Mouse (Mus musculus) limb, embryonic 10.5 days (tissue): Measurements from ENCODE around the gene Sorl1. TPM values are rescaled to one million over a fixed set of nuclear protein-coding genes. Genes with fewer than 3 reads are reported as not detected.
"Not testable (repeated sequence)": the region's sequence is repeated elsewhere in the genome, so short reads cannot be mapped to it uniquely, and the experiment has no call there.

Experiments
- DNase-seq: peaks from one replicate; pipeline ENCODE4 v3.0.0-alpha.2; 2017; ENCODE audit warnings: low spot score
- H3K27ac ChIP-seq: fragments of 300-500 bp; sonication (generic); 2 replicates; pipeline ENCODE4 v1.5.1; 2016; ENCODE audit warnings: mild to moderate bottlenecking
- H3K27me3 ChIP-seq: fragments of 300-500 bp; sonication (generic); 2 replicates; pipeline ENCODE4 v1.6.1; 2016; ENCODE audit warnings: low read depth, mild to moderate bottlenecking; ENCODE audit not compliant: poor library complexity, severe bottlenecking
- H3K36me3 ChIP-seq: fragments of 300-500 bp; sonication (generic); 2 replicates; pipeline ENCODE4 v1.6.1; 2016; ENCODE audit warnings: mild to moderate bottlenecking, moderate library complexity
- H3K4me1 ChIP-seq: fragments of 300-500 bp; sonication (generic); 2 replicates; pipeline ENCODE4 v1.6.1; 2016
- H3K4me3 ChIP-seq: fragments of 300-500 bp; sonication (generic); 2 replicates; pipeline ENCODE4 v1.5.1; 2016; ENCODE audit warnings: mild to moderate bottlenecking, moderate library complexity
- H3K9me3 ChIP-seq: fragments of 300-500 bp; sonication (generic); replicated peaks from 2 replicates; pipeline ENCODE4 v1.6.1; 2016; ENCODE audit warnings: mild to moderate bottlenecking
- WGBS: fragments of 180-500 bp; shearing (Covaris S2); methylation state at CpG from one replicate; pipeline ENCODE4 v1.1.7; 2016; 5-methylcytosine and 5-hydroxymethylcytosine counted together
- polyA plus RNA-seq: library from polyadenylated mRNA; unstranded; fragments of >200 nt; fragmentation: Nextera tagmentation; extraction: Ambion mirVana; gene quantifications from 2 replicates; pipeline ENCODE4 v1.2.1, GENCODE M21; 2016

The Sorl1 gene
- polyA plus RNA-seq, 1 experiment from 2014 or later: 6.6 TPM

- DNase-seq: no peak
- H3K27ac ChIP-seq: no peak overlapping the region
- 91% methylated on average over 16 of the region's 16 CpGs for WGBS
- H3K36me3 ChIP-seq: no peaks in the 10 kb centered on the region
- no peaks in the 10 kb centered on the region for H3K4me1 ChIP-seq
- no peaks in the 10 kb centered on the region for H3K9me3 ChIP-seq
- no peak overlapping the region for H3K4me3 ChIP-seq
- no peaks in the 10 kb centered on the region for H3K27me3 ChIP-seq
These were observed 46.8 kb downstream of the Sorl1 start for GRCm38 (mm10) chr9:42077112-42077845.

- H3K9me3 ChIP-seq: no peaks in the 10 kb centered on the region
- H3K27me3 ChIP-seq: no peaks in the 10 kb centered on the region
- H3K36me3 ChIP-seq: no peaks in the 10 kb centered on the region
- no peak overlapping the region for H3K4me3 ChIP-seq
- H3K4me1 ChIP-seq: no peaks in the 10 kb centered on the region
- DNase-seq: no peak
- WGBS: 94% methylated on average over 10 of the region's 10 CpGs
- no peak overlapping the region for H3K27ac ChIP-seq
These were observed 47.7 kb downstream of the Sorl1 start for GRCm38 (mm10) chr9:42076256-42076849.

- H3K27me3 ChIP-seq: no peaks in the 10 kb centered on the region
- no peak for DNase-seq
- 34% methylated on average over 2 of the region's 2 CpGs for WGBS
- no peak overlapping the region for H3K27ac ChIP-seq
- no peaks in the 10 kb centered on the region for H3K9me3 ChIP-seq
- no peaks in the 10 kb centered on the region for H3K4me1 ChIP-seq
- no peak overlapping the region for H3K4me3 ChIP-seq
- no peaks in the 10 kb centered on the region for H3K36me3 ChIP-seq
These were observed 48.9 kb downstream of the Sorl1 start for GRCm38 (mm10) chr9:42075241-42075640.

- H3K27ac ChIP-seq: no peak overlapping the region
- no peak for DNase-seq
These were observed 52.1 kb downstream of the Sorl1 start for GRCm38 (mm10) chr9:42072010-42072409.

GRCm38 (mm10) chr9:42070856-42071255 lies 53.2 kb downstream of the Sorl1 start:
- no peaks in the 10 kb centered on the region for H3K4me1 ChIP-seq
- H3K4me3 ChIP-seq: no peak overlapping the region
- DNase-seq: no peak
- no peaks in the 10 kb centered on the region for H3K9me3 ChIP-seq
- H3K36me3 ChIP-seq: no peaks in the 10 kb centered on the region
- 91% methylated on average over 6 of the region's 6 CpGs for WGBS
- no peaks in the 10 kb centered on the region for H3K27me3 ChIP-seq
- no peak overlapping the region for H3K27ac ChIP-seq

More at GRCm38 (mm10) chr9:42072010-42072409, 52.1 kb downstream of the Sorl1 start:
- no peaks in the 10 kb centered on the region for H3K36me3 ChIP-seq
- WGBS: 85% methylated on average over 4 of the region's 4 CpGs
- H3K4me3 ChIP-seq: no peak overlapping the region
- H3K4me1 ChIP-seq: no peaks in the 10 kb centered on the region
- no peaks in the 10 kb centered on the region for H3K27me3 ChIP-seq
- no peaks in the 10 kb centered on the region for H3K9me3 ChIP-seq

- H3K36me3 ChIP-seq: no peaks in the 10 kb centered on the region
- H3K9me3 ChIP-seq: no peaks in the 10 kb centered on the region
- no peaks in the 10 kb centered on the region for H3K27me3 ChIP-seq
- DNase-seq: no peak
- H3K4me3 ChIP-seq: no peak overlapping the region
- no peaks in the 10 kb centered on the region for H3K4me1 ChIP-seq
- 90% methylated on average over 5 of the region's 5 CpGs for WGBS
- no peak overlapping the region for H3K27ac ChIP-seq
These were observed 54.6 kb downstream of the Sorl1 start for GRCm38 (mm10) chr9:42069471-42069870.

- H3K9me3 ChIP-seq: no peaks in the 10 kb centered on the region
- H3K36me3 ChIP-seq: 0 out of 2 replicates have a peak, but pooled peaks cover 2% of the 10 kb centered on the region
- no peaks in the 10 kb centered on the region for H3K4me1 ChIP-seq
- WGBS: 89% methylated on average over 9 of the region's 9 CpGs
- no peak overlapping the region for H3K27ac ChIP-seq
- no peaks in the 10 kb centered on the region for H3K27me3 ChIP-seq
- H3K4me3 ChIP-seq: no peak overlapping the region
- no peak for DNase-seq
These were observed 56.1 kb downstream of the Sorl1 start for GRCm38 (mm10) chr9:42067950-42068349.

- H3K4me1 ChIP-seq: peaks cover 3% of the 10 kb centered on the region
- H3K27ac ChIP-seq: no peak overlapping the region
- no peaks in the 10 kb centered on the region for H3K27me3 ChIP-seq
- 0 out of 2 replicates have a peak, but pooled peaks cover 2% of the 10 kb centered on the region for H3K36me3 ChIP-seq
- H3K9me3 ChIP-seq: no peaks in the 10 kb centered on the region
- WGBS: 73% methylated on average over 1 of the region's 1 CpGs
- H3K4me3 ChIP-seq: no peak overlapping the region
- no peak for DNase-seq
These were observed 58.3 kb downstream of the Sorl1 start for GRCm38 (mm10) chr9:42065756-42066155.

- Histone ChIP-seq H3K27ac (no peak overlapping the region), H3K4me3 (no peak overlapping the region), H3K36me3 (0 out of 2 replicates have a peak, but pooled peaks cover 2% of the 10 kb centered on the region), H3K4me1 (peaks cover 3% of the 10 kb centered on the region), H3K9me3 (no peaks in the 10 kb centered on the region), H3K27me3 (no peaks in the 10 kb centered on the region)
- no peak for DNase-seq
- WGBS: 80% methylated on average over 4 of the region's 4 CpGs
These were observed 60.7 kb downstream of the Sorl1 start for GRCm38 (mm10) chr9:42063391-42063790.

GRCm38 (mm10) chr9:42062269-42062668 lies 61.8 kb downstream of the Sorl1 start:
- no peak for DNase-seq
- Histone ChIP-seq H3K36me3 (0 out of 2 replicates have a peak, but pooled peaks cover 2% of the 10 kb centered on the region), H3K27me3 (no peaks in the 10 kb centered on the region), H3K9me3 (no peaks in the 10 kb centered on the region), H3K4me1 (peaks cover 3% of the 10 kb centered on the region), H3K27ac (no peak overlapping the region), H3K4me3 (no peak overlapping the region)
- 79% methylated on average over 8 of the region's 8 CpGs for WGBS

GRCm38 (mm10) chr9:42059006-42059405 lies 65.1 kb downstream of the Sorl1 start:
- not testable (repeated sequence) for H3K36me3 ChIP-seq, H3K27ac ChIP-seq, H3K4me3 ChIP-seq, H3K27me3 ChIP-seq, H3K4me1 ChIP-seq, H3K9me3 ChIP-seq, DNase-seq
- WGBS: 94% methylated on average over 2 of the region's 2 CpGs

- 78% methylated on average over 5 of the region's 5 CpGs for WGBS
- Histone ChIP-seq H3K36me3 (no peaks in the 10 kb centered on the region; the same call in 1 of the 2 replicates), H3K4me3 (no peak overlapping the region), H3K4me1 (no peaks in the 10 kb centered on the region; the same call in 1 of the 2 replicates), H3K9me3 (no peaks in the 10 kb centered on the region), H3K27ac (no peak overlapping the region), H3K27me3 (no peaks in the 10 kb centered on the region)
- DNase-seq: no peak
These were observed 67.5 kb downstream of the Sorl1 start for GRCm38 (mm10) chr9:42056591-42056990.

GRCm38 (mm10) chr9:42055378-42055777 lies 68.7 kb downstream of the Sorl1 start:
- no peak for DNase-seq
- Histone ChIP-seq H3K27me3 (no peaks in the 10 kb centered on the region), H3K4me1 (no peaks in the 10 kb centered on the region), H3K27ac (no peak overlapping the region), H3K36me3 (no peaks in the 10 kb centered on the region; the same call in 1 of the 2 replicates), H3K9me3 (no peaks in the 10 kb centered on the region), H3K4me3 (no peak overlapping the region)
- 93% methylated on average over 4 of the region's 4 CpGs for WGBS
